In genomic region chr2:53125998-53126397, GRCm38 (mm10) we compare ENCODE assay signal across 7 mouse cellular contexts.
DNase-seq lines count a peak whose midpoint lies in the region; ATAC-seq and TF ChIP-seq lines count a peak whose summit lies in the region.

No protein-coding gene starts in this region.

- peak; percentile 39 for DNase-seq in hindbrain, postnatal 0 days (ENCODE audit: low spot score)
- DNase-seq in hindbrain, embryonic 14.5 days (ENCODE audit: low spot score) = no peak
- DNase-seq in testis, postnatal 14 days (ENCODE audit: low spot score) = no peak
- DNase-seq in splenic B cell, adult 2 months (ENCODE audit: low read depth, low spot score) = peak; percentile 7
- no peak for DNase-seq in gastrocnemius, postnatal 14 days

- H3K27me3 ChIP-seq in hindbrain, postnatal 0 days (ENCODE audit: insufficient read depth, low read length) = no peaks in the 10 kb centered on the region
- H3K27me3 ChIP-seq in hindbrain, embryonic 14.5 days (ENCODE audit: control insufficient read depth, insufficient read depth, low read length) = no peaks in the 10 kb centered on the region
- no peaks in the 10 kb centered on the region for H3K27me3 ChIP-seq in testis, adult 2 months (ENCODE audit: control insufficient read depth, insufficient read depth, low read length)
- H3K27me3 ChIP-seq in splenic B cell, adult 2 months (ENCODE audit: control insufficient read depth, insufficient read depth, low read length, poor library complexity, severe bottlenecking) = no peaks in the 10 kb centered on the region

- no peak overlapping the region for H3K9ac ChIP-seq in hindbrain, postnatal 0 days (replicated peaks; ENCODE audit: low read length)
- H3K9ac ChIP-seq in hindbrain, embryonic 14.5 days = no peak overlapping the region

- peak; percentile 60 for TF ChIP-seq CTCF in hindbrain, postnatal 0 days (IDR thresholded peaks at IDR 0.05; ENCODE audit: low read depth)
- peak; percentile 22; the same call in 1 of the 2 replicates for TF ChIP-seq CTCF in testis, adult 2 months (IDR thresholded peaks at IDR 0.05; ENCODE audit: control insufficient read depth, insufficient read depth, insufficient replicate concordance, low read depth, low read length)
- peak; percentile 8; the same call in 1 of the 2 replicates for TF ChIP-seq CTCF in bone marrow, adult 2 months (IDR thresholded peaks at IDR 0.05; ENCODE audit: control insufficient read depth, insufficient read depth, low read length)

- H3K36me3 ChIP-seq in hindbrain, postnatal 0 days (ENCODE audit: insufficient read depth, low read length) = peaks cover 20% of the 10 kb centered on the region; the same call in 1 of the 2 replicates
- H3K36me3 ChIP-seq in hindbrain, embryonic 14.5 days (replicated peaks; ENCODE audit: control insufficient read depth, insufficient read depth) = peaks cover 81% of the 10 kb centered on the region
- no peaks in the 10 kb centered on the region for H3K36me3 ChIP-seq in testis, adult 2 months (ENCODE audit: control insufficient read depth, insufficient read depth, low read length)
- no peaks in the 10 kb centered on the region for H3K36me3 ChIP-seq in splenic B cell, adult 2 months (ENCODE audit: control insufficient read depth, insufficient read depth, low read length, poor library complexity, severe bottlenecking)

- H3K9me3 ChIP-seq in hindbrain, postnatal 0 days (ENCODE audit: low read length) = no peaks in the 10 kb centered on the region
- no peaks in the 10 kb centered on the region for H3K9me3 ChIP-seq in hindbrain, embryonic 14.5 days (ENCODE audit: control insufficient read depth, low read length)

- no peaks in the 10 kb centered on the region for H3K4me1 ChIP-seq in hindbrain, postnatal 0 days (ENCODE audit: insufficient read depth, low read length)
- no peaks in the 10 kb centered on the region for H3K4me1 ChIP-seq in hindbrain, embryonic 14.5 days (replicated peaks; ENCODE audit: control insufficient read depth, insufficient read depth, low read length)
- no peaks in the 10 kb centered on the region for H3K4me1 ChIP-seq in testis, adult 2 months (ENCODE audit: control insufficient read depth, insufficient read depth, low read length)
- no peaks in the 10 kb centered on the region for H3K4me1 ChIP-seq in bone marrow, adult 2 months (ENCODE audit: control insufficient read depth, insufficient read depth, low read length)

- H3K27ac ChIP-seq in hindbrain, postnatal 0 days = no peak overlapping the region
- no peak overlapping the region for H3K27ac ChIP-seq in hindbrain, embryonic 14.5 days
- no peak overlapping the region for H3K27ac ChIP-seq in testis, adult 2 months (ENCODE audit: control insufficient read depth, insufficient read depth, low read depth, low read length)
- H3K27ac ChIP-seq in bone marrow, adult 2 months (ENCODE audit: control insufficient read depth, insufficient read depth, low read depth, low read length, poor library complexity) = no peak overlapping the region

- H3K4me3 ChIP-seq in hindbrain, postnatal 0 days (ENCODE audit: low read length) = no peak overlapping the region
- no peak overlapping the region for H3K4me3 ChIP-seq in hindbrain, embryonic 14.5 days (replicated peaks; ENCODE audit: low read length)
- H3K4me3 ChIP-seq in testis, adult 2 months (ENCODE audit: control insufficient read depth, low read depth, low read length) = no peak overlapping the region
- H3K4me3 ChIP-seq in bone marrow, adult 2 months (replicated peaks; ENCODE audit: control insufficient read depth, low read depth, low read length) = no peak overlapping the region

- TF ChIP-seq POLR2A in testis, adult 2 months (IDR thresholded peaks at IDR 0.05; ENCODE audit: control insufficient read depth, low read depth, low read length) = no peak
- no peak for TF ChIP-seq POLR2A in bone marrow, adult 2 months (IDR thresholded peaks at IDR 0.05; ENCODE audit: borderline replicate concordance, control insufficient read depth, low read depth, low read length)

- intact Hi-C loops in gastrocnemius, postnatal 14 days (cut with DNase I; ENCODE audit: low total_unique reads) = no loop called here

- WGBS in hindbrain, postnatal 0 days = 83% methylated on average over 3 of the region's 3 CpGs
- WGBS in hindbrain, embryonic 14.5 days = 89% methylated on average over 3 of the region's 3 CpGs
- 74% methylated on average over 3 of the region's 3 CpGs for WGBS in bone marrow, adult 2 months

- no peak for ATAC-seq in hindbrain, postnatal 0 days
- ATAC-seq in hindbrain, embryonic 14.5 days (ENCODE audit: low FRiP score) = no peak

- no peak overlapping the region for H3K4me2 ChIP-seq in hindbrain, postnatal 0 days (ENCODE audit: low read depth, low read length)
- H3K4me2 ChIP-seq in hindbrain, embryonic 14.5 days (replicated peaks) = no peak overlapping the region

Comparison
In these comparisons a context has a peak if more than half of its experiments do, and no peak if none do; other contexts are left out.
1. DNase-seq: peak in hindbrain, postnatal 0 days (single experiment) and splenic B cell, adult 2 months (single experiment); none in hindbrain, embryonic 14.5 days (single experiment), testis, postnatal 14 days (single experiment) and gastrocnemius, postnatal 14 days (single experiment).
2. CTCF ChIP-seq: peak in every context shown above with its lines; median percentile 60 in hindbrain, postnatal 0 days; 22 in testis, adult 2 months; 8 in bone marrow, adult 2 months.